Mouse (Mus musculus) ES-Bruce4 (cell line): ENCODE measurements around the gene Mettl27. TPM values are rescaled to one million over a fixed set of nuclear protein-coding genes. Genes with fewer than 3 reads are reported as not detected.

ENCODE experiments used
- H3K27ac ChIP-seq: 2 replicates; pipeline ENCODE4 v1.5.1; 2012; ENCODE audit warnings: low read length, inconsistent platforms; ENCODE audit not compliant: insufficient read depth
- H3K27me3 ChIP-seq: 2 replicates; pipeline ENCODE4 v1.6.1; 2012; ENCODE audit warnings: mild to moderate bottlenecking, low read length, inconsistent platforms; ENCODE audit not compliant: control insufficient read depth, poor library complexity, insufficient read depth, severe bottlenecking
- H3K36me3 ChIP-seq: 2 replicates; pipeline ENCODE4 v1.6.1; 2012; ENCODE audit warnings: inconsistent platforms, mild to moderate bottlenecking, low read length, moderate library complexity; ENCODE audit not compliant: control insufficient read depth, poor library complexity, insufficient read depth, severe bottlenecking
- H3K4me1 ChIP-seq: one replicate; pipeline ENCODE4 v1.8.1; 2011; ENCODE audit warnings: low read length; ENCODE audit not compliant: control insufficient read depth, insufficient read depth
- H3K4me3 ChIP-seq: 2 replicates; pipeline ENCODE4 v1.5.1; 2011; ENCODE audit warnings: low read depth, mild to moderate bottlenecking, low read length
- H3K9ac ChIP-seq: 2 replicates; pipeline ENCODE4 v1.6.1; 2012; ENCODE audit warnings: low read depth, mild to moderate bottlenecking, inconsistent platforms; ENCODE audit not compliant: poor library complexity, severe bottlenecking
- H3K9me3 ChIP-seq: replicated peaks from 2 replicates; pipeline ENCODE4 v1.6.1; 2012; ENCODE audit warnings: mild to moderate bottlenecking, low read length, inconsistent platforms; ENCODE audit not compliant: control insufficient read depth, poor library complexity, insufficient read depth, severe bottlenecking
- CTCF ChIP-seq: IDR thresholded peaks from one replicate; pipeline ENCODE4 v1.8.1; 2011; ENCODE audit warnings: low read depth, low read length
- EP300 ChIP-seq: IDR thresholded peaks from 2 replicates; pipeline ENCODE4 v1.6.1; 2011; ENCODE audit warnings: low read depth, low read length; ENCODE audit not compliant: insufficient read depth
- POLR2A ChIP-seq: IDR thresholded peaks from one replicate; pipeline ENCODE4 v1.8.1; 2011; ENCODE audit warnings: low read length; ENCODE audit not compliant: insufficient read depth
- polyA plus RNA-seq: library from polyadenylated mRNA; stranded (reverse); fragments of >200 nt; gene quantifications from 2 replicates; pipeline ENCODE4 v1.2.4, GENCODE M21; 2011; ENCODE audit warnings: low read depth; ENCODE audit not compliant: missing spikeins, insufficient read depth, insufficient read length

The Mettl27 gene
- polyA plus RNA-seq, 1 experiment: 36.3 TPM

DNA sequence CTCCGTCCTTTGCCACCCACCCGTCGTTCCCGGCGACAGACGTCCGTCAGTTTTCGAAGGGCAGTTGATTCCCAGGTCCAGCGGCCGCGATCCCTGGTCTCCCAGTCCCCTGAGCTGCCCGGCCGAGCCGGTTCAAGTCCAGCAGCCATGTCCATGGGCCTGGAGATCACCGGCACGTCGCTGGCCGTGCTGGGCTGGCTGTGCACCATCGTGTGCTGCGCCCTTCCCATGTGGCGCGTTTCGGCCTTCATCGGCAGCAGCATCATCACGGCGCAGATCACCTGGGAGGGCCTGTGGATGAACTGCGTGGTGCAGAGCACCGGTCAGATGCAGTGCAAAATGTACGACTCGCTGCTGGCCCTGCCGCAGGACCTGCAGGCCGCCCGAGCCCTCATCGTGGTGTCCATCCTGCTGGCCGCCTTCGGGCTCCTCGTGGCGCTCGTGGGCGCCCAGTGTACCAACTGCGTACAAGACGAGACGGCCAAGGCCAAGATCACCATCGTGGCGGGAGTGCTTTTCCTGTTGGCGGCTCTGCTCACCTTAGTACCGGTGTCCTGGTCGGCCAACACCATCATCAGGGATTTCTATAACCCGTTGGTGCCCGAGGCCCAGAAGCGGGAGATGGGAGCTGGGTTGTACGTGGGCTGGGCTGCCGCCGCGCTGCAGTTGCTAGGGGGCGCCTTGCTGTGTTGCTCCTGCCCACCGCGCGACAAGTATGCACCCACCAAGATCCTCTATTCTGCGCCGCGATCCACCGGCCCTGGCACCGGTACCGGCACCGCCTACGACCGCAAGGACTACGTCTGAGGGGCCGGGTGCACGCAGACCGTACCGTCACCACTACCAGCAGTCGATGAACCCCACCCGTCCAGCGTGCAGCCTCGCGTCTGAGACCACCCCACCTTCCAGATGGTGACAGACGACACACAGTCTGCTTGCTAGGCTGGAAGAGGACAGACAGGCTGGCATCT, 54.4 kb downstream of the Mettl27 start:
- Histone ChIP-seq H3K27ac (0 out of 2 replicates have a peak overlapping the region, but pooled peaks have one; percentile 1), H3K4me1 (peaks cover 11% of the 10 kb centered on the region), H3K27me3 (no peaks in the 10 kb centered on the region), H3K4me3 (peak overlapping the region; percentile 67), H3K9me3 (no peaks in the 10 kb centered on the region), H3K36me3 (no peaks in the 10 kb centered on the region), H3K9ac (peak overlapping the region; percentile 28)
- TF ChIP-seq EP300 (no peak), CTCF (peak; percentile 37), POLR2A (no peak)

- TF ChIP-seq POLR2A (no peak), EP300 (no peak), CTCF (no peak)
- no peak overlapping the region for H3K4me3 ChIP-seq
- H3K27ac ChIP-seq: no peak overlapping the region
- peaks cover 12% of the 10 kb centered on the region for H3K4me1 ChIP-seq
- H3K9ac ChIP-seq: no peak overlapping the region
- no peaks in the 10 kb centered on the region for H3K9me3 ChIP-seq
- H3K36me3 ChIP-seq: no peaks in the 10 kb centered on the region
- H3K27me3 ChIP-seq: no peaks in the 10 kb centered on the region
Measured at GRCm38 (mm10) chr5:134989166-134989565, 57.0 kb downstream of the Mettl27 start.

- Histone ChIP-seq H3K9ac (no peak overlapping the region), H3K36me3 (no peaks in the 10 kb centered on the region), H3K4me1 (peaks cover 7% of the 10 kb centered on the region), H3K9me3 (no peaks in the 10 kb centered on the region), H3K27me3 (no peaks in the 10 kb centered on the region), H3K27ac (no peak overlapping the region), H3K4me3 (no peak overlapping the region)
- TF ChIP-seq CTCF (no peak), EP300 (no peak), POLR2A (no peak)
Measured at GRCm38 (mm10) chr5:134989741-134990140, 57.6 kb downstream of the Mettl27 start.

Other genes starting within 250 kb of the Mettl27 start
- 17.9 and 19.1 TPM in 2 replicates for gene Limk1, start 243.8 kb upstream of the Mettl27 start, polyA plus RNA-seq
- gene Eln, start 185.0 kb upstream of the Mettl27 start, polyA plus RNA-seq: 1.9 and 2.2 TPM in 2 replicates
- gene Tmem270, start 25.6 kb upstream of the Mettl27 start, polyA plus RNA-seq: not detected in 2 replicates
- not detected in 2 replicates for gene Cldn13, start 16.8 kb upstream of the Mettl27 start, polyA plus RNA-seq
- gene Cldn4, start 14.6 kb downstream of the Mettl27 start, polyA plus RNA-seq: 259 and 279 TPM in 2 replicates
- gene Cldn3, start 53.8 kb downstream of the Mettl27 start, polyA plus RNA-seq: 22.4 and 26.3 TPM in 2 replicates
- 45.8 and 48.4 TPM in 2 replicates for gene Abhd11, start 76.8 kb downstream of the Mettl27 start, polyA plus RNA-seq
- 9.3 and 10.5 TPM in 2 replicates for gene Stx1a, start 91.1 kb downstream of the Mettl27 start, polyA plus RNA-seq
- gene Dnajc30, start 131.8 kb downstream of the Mettl27 start, polyA plus RNA-seq: 7.9 and 8.0 TPM in 2 replicates
- 71.1 and 102 TPM in 2 replicates for gene Bud23, start 132.6 kb downstream of the Mettl27 start, polyA plus RNA-seq
- gene Vps37d, start 145.9 kb downstream of the Mettl27 start, polyA plus RNA-seq: 4.2 and 5.7 TPM in 2 replicates
- gene Mlxipl, start 157.5 kb downstream of the Mettl27 start, polyA plus RNA-seq: 3.8 and 4.6 TPM in 2 replicates
- gene Tbl2, start 217.3 kb downstream of the Mettl27 start, polyA plus RNA-seq: 28.2 and 32.4 TPM in 2 replicates
- 19.5 and 24.0 TPM in 2 replicates for gene Bcl7b, start 235.9 kb downstream of the Mettl27 start, polyA plus RNA-seq